15 mouse cellular contexts compared by ENCODE assay signal in genomic region chr10:75058336-75058735, GRCm38 (mm10). TPM values are rescaled to one million over a fixed set of nuclear protein-coding genes. Genes with fewer than 3 reads are reported as not detected.
"Had no signal": no experiment of that assay in that cellular context is flagged by ENCODE, and none has a peak within 500 bp of the region (broad histone marks: within the 10 kb centered on the region; RNA-seq: fewer than 3 reads in every experiment).

No protein-coding gene starts in this region.

- H3K4me3 ChIP-seq: left cerebral cortex, adult 2 months; liver, embryonic 15.5 days; stomach, embryonic 15.5 days had no signal

- DNase-seq: right cerebral cortex, postnatal 14 days; thymus, adult 2 months had no signal

- H3K27me3 ChIP-seq: stomach, embryonic 15.5 days had no signal

- H3K9me3 ChIP-seq: limb, embryonic 10.5 days; liver, embryonic 15.5 days; stomach, embryonic 15.5 days had no signal

- H3K36me3 ChIP-seq: limb, embryonic 10.5 days; liver, embryonic 15.5 days; stomach, embryonic 15.5 days had no signal

- H3K4me2 ChIP-seq: stomach, embryonic 15.5 days had no signal

- H3K27ac ChIP-seq: left cerebral cortex, adult 2 months; limb, embryonic 10.5 days; liver, embryonic 15.5 days; stomach, embryonic 15.5 days had no signal

- H3K9ac ChIP-seq: liver, embryonic 15.5 days; stomach, embryonic 15.5 days had no signal

- ATAC-seq: intestine, postnatal 0 days; midbrain, embryonic 16.5 days had no signal

RNA-seq across cellular contexts. Expression of gene Rsph14, which starts 25.9 kb away (rescaled TPM):
- polyA plus RNA-seq: inflammation-experienced regulatory T-cells, adult 6 months; intestine, postnatal 0 days; kidney, embryonic 16.5 days; limb, embryonic 10.5 days; limb, embryonic 14.5 days; liver, embryonic 11.5 days; liver, embryonic 15.5 days; midbrain, embryonic 11.5 days; spleen, adult 2 months; stomach, embryonic 15.5 days; thymus, adult 2 months; urinary bladder, adult 2 months had no signal
